Mouse (Mus musculus) left cerebral cortex, adult 2 months (tissue): ENCODE measurements at regions not wholly inside any gene's neighbourhood (a gene's known extent, or its start where the extent isn't known, plus 50 kb on each side); places are given as distances from the start of the nearest gene placed in this dataset.
"Not testable (repeated sequence)": the region's sequence is repeated elsewhere in the genome, so short reads cannot be mapped to it uniquely, and the experiment has no call there.

Source experiments
- DNase-seq, 2 experiments: peaks; one replicate each; pipeline ENCODE4 v3.0.0; 2021 to 2022; ENCODE audit warnings: low spot score in 2 of 2, mixed read lengths in 1 of 2; ENCODE audit errors: extremely low spot score in 1 of 2
- H3K27ac ChIP-seq: fragments of 200-600 bp; 2 replicates; pipeline ENCODE4 v1.8.1; 2022
- H3K4me3 ChIP-seq: fragments of 200-600 bp; 2 replicates; pipeline ENCODE4 v1.8.1; 2022
- CTCF ChIP-seq: fragments of 200-600 bp; IDR thresholded peaks from 2 replicates; pipeline ENCODE4 v1.8.1; 2022; ENCODE audit warnings: antibody characterized with exemption, mild to moderate bottlenecking, moderate library complexity
- intact Hi-C: fragments of 180-260 bp; cut with DNase I; formaldehyde crosslinking; loops from one replicate; pipeline ENCODE4 v1.15.1; 2025

DNA sequence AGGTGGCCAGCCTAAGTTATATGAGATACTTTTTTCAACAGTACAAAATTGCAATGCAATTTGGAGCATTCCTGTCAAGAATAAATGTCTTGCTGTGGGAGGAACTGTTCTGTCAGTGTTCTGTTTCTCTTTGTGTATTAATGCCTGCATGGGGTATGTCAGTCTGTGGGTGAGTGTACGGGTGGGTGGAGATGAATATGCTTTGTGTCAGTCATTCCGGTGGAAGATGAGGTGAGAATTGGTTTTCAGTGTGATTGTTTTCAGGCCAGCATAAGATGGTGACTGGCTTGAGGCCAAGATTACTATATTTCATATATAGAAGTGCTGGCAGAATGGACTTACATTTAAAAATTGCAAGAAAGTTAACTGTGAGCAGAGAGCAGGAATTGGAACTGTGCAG, 184.0 kb downstream of the Frk start:
- intact Hi-C loops: no loop called here
- Histone ChIP-seq H3K27ac (no peak overlapping the region), H3K4me3 (no peak overlapping the region)
- no peak for TF ChIP-seq CTCF
- DNase-seq: peak in 1 of 2 experiments; percentile 23

DNA sequence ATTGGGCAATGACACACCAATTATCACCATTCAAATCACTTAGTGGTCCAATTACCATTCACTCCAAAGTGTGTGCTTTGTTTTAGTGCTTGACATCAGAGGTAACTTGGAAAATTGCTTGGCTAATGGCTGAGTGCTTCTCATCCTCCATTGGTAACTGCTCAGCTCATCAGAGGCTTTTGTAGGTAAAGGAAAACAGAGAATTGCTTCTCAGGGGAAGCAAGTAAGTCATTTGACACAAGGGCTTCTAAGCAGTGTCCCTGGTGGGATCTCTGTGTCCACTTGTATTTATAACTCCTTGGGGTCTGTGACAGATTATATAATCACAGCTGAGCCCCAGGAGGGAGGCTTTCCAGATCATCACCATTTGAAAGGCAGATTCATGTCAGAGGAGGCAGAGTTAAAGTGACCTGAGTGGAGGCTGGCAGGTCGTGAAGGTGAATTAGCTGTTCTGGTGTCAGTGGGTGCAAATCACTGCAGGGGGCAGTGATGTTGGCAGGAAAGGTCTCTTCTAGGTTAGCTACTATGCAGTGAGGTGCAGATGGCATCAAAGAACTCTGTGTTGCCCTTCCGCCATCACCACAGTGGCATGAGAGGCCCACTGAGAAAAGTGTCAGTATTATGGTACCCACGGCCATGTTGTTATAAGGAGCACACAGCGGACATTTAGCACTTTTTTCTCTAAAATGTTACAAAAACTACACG, 184.7 kb downstream of the Frk start:
- no peak overlapping the region for H3K4me3 ChIP-seq
- TF ChIP-seq CTCF: no peak
- H3K27ac ChIP-seq: no peak overlapping the region
- DNase-seq: no peak
- intact Hi-C loops: no loop called here

DNA sequence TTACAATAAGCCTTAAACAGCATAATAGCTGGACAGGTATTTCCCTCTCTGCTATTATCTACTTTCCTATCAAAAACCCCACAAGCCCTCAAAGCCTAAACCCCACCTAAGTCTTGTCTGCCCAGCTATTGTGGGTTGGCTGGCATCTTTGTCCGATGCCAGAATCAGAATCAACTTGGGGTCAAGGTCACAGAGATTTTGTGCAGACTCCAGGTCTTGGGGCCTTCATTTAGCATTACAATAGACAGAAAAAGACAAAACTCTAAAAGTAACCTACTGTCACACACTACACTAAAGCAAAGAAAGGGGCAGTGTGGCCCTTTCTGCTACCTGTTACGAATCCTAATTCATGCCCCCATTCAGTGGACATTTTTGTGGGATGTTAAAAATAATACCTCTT, 188.6 kb downstream of the Frk start:
- H3K4me3 ChIP-seq: no peak overlapping the region
- DNase-seq: no peak

DNA sequence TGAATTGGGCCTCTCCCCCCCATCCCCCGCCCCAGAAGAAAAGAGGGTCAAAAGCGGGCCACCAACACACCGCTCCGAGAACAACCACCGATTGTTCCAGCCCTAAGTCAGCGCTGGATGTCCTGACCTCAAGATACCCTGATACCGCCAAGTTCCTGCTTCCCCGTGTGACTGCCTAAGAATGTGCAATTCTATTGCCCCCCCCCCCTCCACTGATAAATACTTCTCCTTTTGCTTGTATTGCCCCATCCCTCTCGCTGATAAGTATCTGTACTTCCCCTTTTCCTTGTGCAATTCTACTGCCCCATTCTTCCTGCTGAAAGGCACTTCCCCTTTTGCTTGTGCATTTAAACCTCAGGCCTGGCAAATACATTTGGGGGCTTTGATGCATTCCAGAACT, 216.2 kb downstream of the Frk start:
- H3K27ac ChIP-seq, DNase-seq, intact Hi-C loops, H3K4me3 ChIP-seq: not testable (repeated sequence)

More for the DNA sequence above, 188.6 kb downstream of the Frk start:
- H3K27ac ChIP-seq: no peak overlapping the region
- TF ChIP-seq CTCF: no peak
- intact Hi-C loops: no loop called here

DNA sequence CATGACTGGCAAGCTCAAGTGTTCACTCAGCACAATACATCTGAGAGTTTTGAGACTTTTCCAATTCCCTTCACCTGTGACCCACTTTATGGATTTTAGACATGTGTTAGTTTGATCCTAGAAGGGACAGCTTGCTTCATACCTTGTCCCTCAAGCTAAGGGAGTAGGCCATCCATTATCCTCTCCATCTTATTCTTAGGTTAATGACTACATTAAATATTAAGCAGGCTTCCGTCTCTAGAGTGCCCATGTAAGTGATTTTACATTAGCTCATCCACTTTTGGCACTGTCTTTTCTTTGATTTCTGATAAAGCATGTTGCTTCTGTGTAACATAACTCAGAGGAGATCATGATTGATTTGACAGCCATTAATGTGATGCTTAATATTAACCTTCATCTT, 218.8 kb downstream of the Frk start:
- H3K27ac ChIP-seq: no peak overlapping the region
- H3K4me3 ChIP-seq: no peak overlapping the region
- intact Hi-C loops: no loop called here
- TF ChIP-seq CTCF: no peak
- DNase-seq: no peak

DNA sequence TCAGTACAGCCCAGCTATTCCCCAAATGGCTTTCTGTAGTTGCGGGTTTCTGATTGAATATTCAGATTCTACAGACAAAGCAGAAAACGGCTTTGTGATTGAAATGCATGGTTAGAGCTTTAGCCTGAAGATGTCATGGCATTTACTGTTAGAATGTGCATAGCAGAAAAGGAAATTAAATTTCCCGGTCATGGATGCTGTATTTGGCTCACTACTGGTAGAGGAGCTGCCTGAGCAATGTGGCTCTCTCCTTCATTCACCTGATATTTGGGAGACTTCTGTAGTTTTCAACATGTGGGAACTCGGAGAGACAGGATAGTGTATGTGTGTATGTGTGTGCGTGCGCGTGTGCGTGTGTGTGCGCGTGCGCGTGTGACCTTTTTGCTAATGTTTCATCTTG, 222.2 kb downstream of the Frk start:
- intact Hi-C loops: no loop called here
- no peak overlapping the region for H3K4me3 ChIP-seq
- no peak overlapping the region for H3K27ac ChIP-seq
- DNase-seq: no peak
- no peak for TF ChIP-seq CTCF

DNA sequence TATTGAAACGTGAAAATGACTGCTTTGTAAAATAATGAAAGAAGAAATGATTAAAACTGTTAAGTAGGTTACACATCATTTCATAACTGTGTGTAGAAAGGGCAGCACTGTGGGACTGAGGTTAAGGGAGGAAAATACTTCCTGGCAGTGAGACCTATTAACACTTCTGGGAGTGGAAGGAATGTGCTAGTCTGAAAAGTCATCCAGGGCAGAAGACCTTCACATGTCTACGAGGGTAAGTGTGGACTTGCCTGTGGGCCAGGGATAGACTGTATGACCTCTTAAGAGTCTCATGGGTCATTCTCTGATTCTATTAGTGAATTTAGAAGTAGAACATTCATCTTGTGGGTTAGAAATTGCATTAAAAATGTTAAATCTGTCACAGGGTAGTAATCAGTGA, 248.1 kb downstream of the Frk start:
- H3K4me3 ChIP-seq: no peak overlapping the region
- no peak for DNase-seq
- no peak overlapping the region for H3K27ac ChIP-seq
- intact Hi-C loops: no loop called here
- no peak for TF ChIP-seq CTCF

DNA sequence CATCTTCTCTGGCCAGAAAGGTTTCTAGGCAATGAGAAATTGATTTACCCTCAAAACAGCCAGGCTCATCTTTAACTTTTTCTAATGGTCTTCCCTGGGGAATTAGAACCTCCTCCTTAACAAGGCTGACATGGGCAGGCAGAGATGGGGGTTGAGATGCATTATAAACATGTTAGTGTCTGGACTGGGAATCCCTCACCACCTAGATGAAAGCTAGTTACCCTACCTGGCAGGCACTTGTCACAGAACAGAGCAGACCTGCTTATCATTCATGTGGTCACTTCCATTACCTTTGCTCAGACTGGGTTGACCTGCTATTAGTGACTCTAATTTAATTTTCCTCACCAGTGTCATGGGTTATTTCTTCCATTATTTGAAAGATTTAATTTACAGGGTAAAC, 279.2 kb downstream of the Frk start:
- H3K27ac ChIP-seq: no peak overlapping the region
- H3K4me3 ChIP-seq: no peak overlapping the region
- intact Hi-C loops: no loop called here
- no peak for TF ChIP-seq CTCF
- DNase-seq: no peak

DNA sequence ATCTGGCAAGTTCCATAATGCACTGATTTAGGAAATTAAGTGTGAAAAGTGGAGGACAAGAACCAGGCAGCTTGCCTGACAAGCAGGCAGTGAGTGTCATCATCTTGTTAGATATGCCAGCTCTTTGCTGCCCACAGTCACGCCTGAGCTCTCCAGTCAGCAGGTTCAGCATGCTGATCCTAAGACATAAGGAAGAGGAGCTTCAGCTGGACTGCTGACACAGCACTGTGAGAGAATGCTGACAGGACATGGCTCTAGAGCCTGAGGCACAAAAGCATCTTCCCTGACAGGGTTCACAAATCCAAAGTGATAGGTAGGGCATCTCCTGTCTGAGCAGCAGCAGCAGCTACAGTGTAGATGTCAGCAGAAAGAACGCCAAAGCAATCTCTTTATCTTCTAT, 308.9 kb downstream of the Frk start:
- H3K4me3 ChIP-seq: no peak overlapping the region
- intact Hi-C loops: no loop called here
- DNase-seq: no peak
- no peak overlapping the region for H3K27ac ChIP-seq
- no peak for TF ChIP-seq CTCF

DNA sequence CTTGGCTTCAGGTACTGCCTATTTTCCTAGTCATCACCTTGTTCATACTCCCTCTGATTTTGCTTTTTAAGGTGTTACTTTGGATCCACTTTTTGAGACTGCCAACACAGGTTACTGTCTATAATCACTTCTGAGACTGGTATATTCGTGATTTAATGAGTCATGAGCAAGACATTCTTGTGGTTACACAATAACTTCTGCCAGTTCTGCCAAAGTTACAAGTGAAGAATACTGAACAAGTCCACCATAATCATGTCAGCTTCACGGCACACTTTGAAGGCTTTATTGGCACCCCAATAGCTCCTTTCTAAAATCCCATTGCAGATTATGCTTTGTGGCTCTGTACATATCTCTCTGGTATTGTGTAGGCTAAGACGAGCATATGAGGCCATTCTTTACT, 327.9 kb downstream of the Frk start:
- Histone ChIP-seq H3K27ac (no peak overlapping the region), H3K4me3 (no peak overlapping the region)
- intact Hi-C loops: no loop called here
- no peak for TF ChIP-seq CTCF
- no peak for DNase-seq

GRCm38 (mm10) chr10:34824121-34824520, 340.9 kb downstream of the Frk start:
- no peak overlapping the region for H3K27ac ChIP-seq
- intact Hi-C loops: no loop called here
- DNase-seq: no peak
- TF ChIP-seq CTCF: no peak
- H3K4me3 ChIP-seq: no peak overlapping the region

GRCm38 (mm10) chr10:34842015-34842504, 358.9 kb downstream of the Frk start:
- H3K4me3 ChIP-seq: no peak overlapping the region
- no peak overlapping the region for H3K27ac ChIP-seq
- no peak for TF ChIP-seq CTCF
- peak in 1 of 2 experiments; percentile 8 for DNase-seq
- intact Hi-C loops: no loop called here

- no peak for DNase-seq
- H3K27ac ChIP-seq: no peak overlapping the region
- no peak for TF ChIP-seq CTCF
- intact Hi-C loops: no loop called here
- H3K4me3 ChIP-seq: no peak overlapping the region
These were observed 373.4 kb downstream of the Frk start for GRCm38 (mm10) chr10:34856494-34857146.
